Mouse (Mus musculus): ENCODE results near the gene Ankrd42.

DNA sequence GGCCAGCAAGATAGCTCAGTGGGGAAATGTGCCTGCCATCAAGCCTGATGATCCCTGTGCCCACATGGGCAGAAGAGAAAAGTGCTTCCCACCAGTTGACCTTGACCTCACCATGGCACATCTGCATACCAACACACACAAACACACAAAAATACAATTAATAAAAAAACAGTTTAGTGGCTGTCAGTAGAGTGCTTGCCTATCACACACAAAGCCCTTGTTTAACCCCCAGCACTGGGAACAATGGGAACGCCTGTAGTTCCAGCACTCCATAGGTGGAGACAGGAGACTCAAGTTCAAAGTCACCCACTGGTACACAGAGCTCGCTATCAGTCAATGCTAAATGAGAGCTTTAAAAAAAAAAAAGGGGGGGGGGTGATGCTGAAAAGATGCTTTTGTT is 19.4 kb upstream of the Ankrd42 start:
- TF ChIP-seq POLR2A (IDR thresholded peaks at IDR 0.05; ENCODE audit: insufficient read depth, low read depth, low read length), result no peak
- TF ChIP-seq CTCF (IDR thresholded peaks at IDR 0.05), result no peak
